Mouse (Mus musculus) MEL (cell line): Measurements from ENCODE around the gene Frmd6. TPM values are rescaled to one million over a fixed set of nuclear protein-coding genes. Genes with fewer than 3 reads are reported as not detected.

ENCODE experiments used
- DNase-seq: peaks from one replicate; pipeline ENCODE4 v3.0.0; 2011; ENCODE audit warnings: low read depth, low spot score
- H3K27ac ChIP-seq: 2 replicates; pipeline ENCODE4 v1.5.1; 2012; ENCODE audit warnings: low read depth, mild to moderate bottlenecking, control low read depth, low read length, moderate library complexity; ENCODE audit not compliant: control insufficient read depth
- H3K27me3 ChIP-seq, 2 experiments: fragments of 150-350 bp in 1 of 2; sonication (generic) in 1 of 2; 2 replicates each; pipeline ENCODE4 v1.6.1; 2012; ENCODE audit warnings: low read length in 2 of 2, mild to moderate bottlenecking in 2 of 2, improper control_type of control experiment in 1 of 2, moderate library complexity in 1 of 2; ENCODE audit not compliant: insufficient read depth in 2 of 2, control insufficient read depth in 1 of 2
- H3K36me3 ChIP-seq, 2 experiments: 2 replicates each; pipeline ENCODE4 v1.6.1; 2012 to 2014; ENCODE audit warnings: low read length in 2 of 2, improper control_type of control experiment in 1 of 2, inconsistent platforms in 1 of 2, mild to moderate bottlenecking in 1 of 2; ENCODE audit not compliant: insufficient read depth in 2 of 2, control insufficient read depth in 1 of 2
- H3K4me1 ChIP-seq, 2 experiments: fragments of 150-350 bp in 1 of 2; sonication (generic) in 1 of 2; 2 replicates each; pipeline ENCODE4 v1.6.1; 2012; ENCODE audit warnings: low read length in 2 of 2, improper control_type of control experiment in 1 of 2, mild to moderate bottlenecking in 1 of 2; ENCODE audit not compliant: insufficient read depth in 2 of 2, control insufficient read depth in 1 of 2
- H3K4me3 ChIP-seq, 2 experiments: fragments of 150-350 bp in 1 of 2; sonication (generic) in 1 of 2; 2 replicates each; pipeline ENCODE4 v1.5.1; 2012; ENCODE audit warnings: low read depth in 2 of 2, low read length in 2 of 2, mild to moderate bottlenecking in 2 of 2, moderate library complexity in 2 of 2, control low read depth in 1 of 2, improper control_type of control experiment in 1 of 2; ENCODE audit not compliant: control insufficient read depth in 1 of 2, insufficient read depth in 1 of 2
- H3K79me2 ChIP-seq: 2 replicates; pipeline ENCODE4 v1.6.1; 2012; ENCODE audit warnings: mild to moderate bottlenecking, low read length, moderate library complexity; ENCODE audit not compliant: control insufficient read depth, poor library complexity, insufficient read depth
- H3K9ac ChIP-seq: 2 replicates; pipeline ENCODE4 v1.6.1; 2012; ENCODE audit warnings: low read depth, mild to moderate bottlenecking, control low read depth, low read length, moderate library complexity; ENCODE audit not compliant: control insufficient read depth, poor library complexity, severe bottlenecking
- H3K9me3 ChIP-seq: fragments of 150-350 bp; sonication (generic); replicated peaks from 2 replicates; pipeline ENCODE4 v1.6.1; 2012; ENCODE audit warnings: mild to moderate bottlenecking, low read length, improper control_type of control experiment, moderate library complexity; ENCODE audit not compliant: insufficient read depth
- CHD2 ChIP-seq: IDR thresholded peaks from 2 replicates; pipeline ENCODE4 v1.6.1; 2011; ENCODE audit warnings: low read length, improper control_type of control experiment
- E2F4 ChIP-seq: IDR thresholded peaks from 2 replicates; pipeline ENCODE4 v1.6.1; 2011; ENCODE audit warnings: low read depth, low read length, improper control_type of control experiment, borderline replicate concordance
- GATA1 ChIP-seq: IDR thresholded peaks from 2 replicates; pipeline ENCODE4 v1.6.1; 2011; ENCODE audit warnings: low read depth, low read length, improper control_type of control experiment
- JUND ChIP-seq: IDR thresholded peaks from 2 replicates; pipeline ENCODE4 v1.6.1; 2011; ENCODE audit warnings: low read depth, mild to moderate bottlenecking, improper control_type of control experiment, low read length
- KAT2A ChIP-seq: conservative IDR thresholded peaks from 2 replicates; pipeline ENCODE4 v1.6.1; 2012; ENCODE audit warnings: low read depth, low read length, improper control_type of control experiment, inconsistent platforms
- MAFK ChIP-seq: IDR thresholded peaks from 2 replicates; pipeline ENCODE4 v1.6.1; 2011; ENCODE audit warnings: low read depth, mild to moderate bottlenecking, low read length, improper control_type of control experiment, borderline replicate concordance
- MAX ChIP-seq: IDR thresholded peaks from 2 replicates; pipeline ENCODE4 v1.6.1; 2011; ENCODE audit warnings: low read length, improper control_type of control experiment
- MAZ ChIP-seq: IDR thresholded peaks from 2 replicates; pipeline ENCODE4 v1.6.1; 2012; ENCODE audit warnings: low read depth, mild to moderate bottlenecking, inconsistent platforms, low read length, improper control_type of control experiment
- MEF2A ChIP-seq: IDR thresholded peaks from 2 replicates; pipeline ENCODE4 v1.6.1; 2014; ENCODE audit warnings: low read depth, mild to moderate bottlenecking, inconsistent platforms, low read length, improper control_type of control experiment; ENCODE audit not compliant: poor library complexity, insufficient replicate concordance, severe bottlenecking; ENCODE audit errors: extremely low read depth
- MXI1 ChIP-seq: IDR thresholded peaks from 2 replicates; pipeline ENCODE4 v1.6.1; 2011; ENCODE audit warnings: mild to moderate bottlenecking, low read depth, low read length, improper control_type of control experiment
- MYB ChIP-seq: IDR thresholded peaks from 2 replicates; pipeline ENCODE4 v1.6.1; 2011; ENCODE audit warnings: mild to moderate bottlenecking, low read depth, low read length, improper control_type of control experiment
- MYC ChIP-seq: IDR thresholded peaks from 2 replicates; pipeline ENCODE4 v1.6.1; 2011; ENCODE audit warnings: low read depth, mild to moderate bottlenecking, low read length, improper control_type of control experiment, moderate library complexity
- NRF1 ChIP-seq: IDR thresholded peaks from 2 replicates; pipeline ENCODE4 v1.6.1; 2014; ENCODE audit warnings: low read depth, mild to moderate bottlenecking, inconsistent platforms, low read length, improper control_type of control experiment, moderate library complexity; ENCODE audit not compliant: poor library complexity, insufficient read depth, severe bottlenecking
- SMC3 ChIP-seq: IDR thresholded peaks from 2 replicates; pipeline ENCODE4 v1.6.1; 2011; ENCODE audit warnings: low read depth, low read length, improper control_type of control experiment
- TBP ChIP-seq: IDR thresholded peaks from 2 replicates; pipeline ENCODE4 v1.8.0; 2011; ENCODE audit warnings: low read depth, low read length, improper control_type of control experiment
- USF2 ChIP-seq, 2 experiments: IDR thresholded peaks; 2 replicates each; pipeline ENCODE4 v1.6.1; 2011 to 2012; ENCODE audit warnings: improper control_type of control experiment in 2 of 2, low read length in 2 of 2, borderline replicate concordance in 1 of 2, inconsistent platforms in 1 of 2, low read depth in 1 of 2, mild to moderate bottlenecking in 1 of 2; ENCODE audit not compliant: insufficient read depth in 1 of 2
- ZMIZ1 ChIP-seq: IDR thresholded peaks from 2 replicates; pipeline ENCODE4 v1.6.1; 2012; ENCODE audit warnings: low read depth, mild to moderate bottlenecking, inconsistent platforms, low read length, improper control_type of control experiment, moderate library complexity
- ZNF384 ChIP-seq: IDR thresholded peaks from 2 replicates; pipeline ENCODE4 v1.6.1; 2012; ENCODE audit warnings: low read depth, mild to moderate bottlenecking, inconsistent platforms, low read length, improper control_type of control experiment
- polyA plus RNA-seq, 2 experiments: library from polyadenylated mRNA; stranded (reverse) in 1 of 2; unstranded in 1 of 2; fragments of >175 nt in 1 of 2; fragments of >200 nt in 1 of 2; gene quantifications; 2 replicates each; pipeline versions ENCODE4 v1.2.1 to v1.2.4; 2012; ENCODE audit warnings: low replicate concordance in 2 of 2, low read depth in 1 of 2; ENCODE audit not compliant: insufficient read length in 2 of 2, insufficient read depth in 1 of 2, missing spikeins in 1 of 2
- total RNA-seq: library from RNA; depleted of rRNA; stranded (reverse); fragments of 300-350 nt; gene quantifications from 2 replicates; pipeline ENCODE4 v1.2.3, GENCODE M21; 2012

The Frmd6 gene
- total and polyA plus RNA-seq, 3 experiments, result 3.7 to 5.0 TPM; not detected in 1

- Histone ChIP-seq H3K9me3 (no peaks in the 10 kb centered on the region), H3K4me1 (no peaks in the 10 kb centered on the region), H3K4me3 (no peak overlapping the region), H3K36me3 (no peaks in the 10 kb centered on the region), H3K27me3 (no peaks in the 10 kb centered on the region), H3K9ac (no peak overlapping the region), H3K27ac (no peak overlapping the region), H3K79me2 (no peaks in the 10 kb centered on the region)
- DNase-seq, result no peak
- no peak for TF ChIP-seq MAX
- TF ChIP-seq ZMIZ1, result no peak
- no peak for TF ChIP-seq USF2 (IDR thresholded peaks at IDR 0.05; ENCODE audit: borderline replicate concordance in 1 of 2, insufficient read depth in 1 of 2, low read depth in 1 of 2, low read length in 2 of 2)
- no peak for TF ChIP-seq ZNF384
- TF ChIP-seq GATA1, result no peak
- no peak for TF ChIP-seq KAT2A
- no peak for TF ChIP-seq MYC
- no peak for TF ChIP-seq TBP
- no peak for TF ChIP-seq MAZ
Measured at GRCm38 (mm10) chr12:70904471-70904870, 79.2 kb downstream of the Frmd6 start.

- Histone ChIP-seq H3K27ac (no peak overlapping the region), H3K79me2 (no peaks in the 10 kb centered on the region), H3K4me1 (peaks cover 0 to 5% of the 10 kb centered on the region in 2 experiments; a peak in 1 of 4 replicates), H3K27me3 (no peaks in the 10 kb centered on the region), H3K9me3 (no peaks in the 10 kb centered on the region), H3K4me3 (no peak overlapping the region), H3K36me3 (no peaks in the 10 kb centered on the region), H3K9ac (no peak overlapping the region)
- TF ChIP-seq USF2 (IDR thresholded peaks at IDR 0.05; ENCODE audit: borderline replicate concordance in 1 of 2, insufficient read depth in 1 of 2, low read depth in 1 of 2, low read length in 2 of 2) (no peak), NRF1 (no peak)
- no peak for DNase-seq
Measured at GRCm38 (mm10) chr12:70906867-70907266, 81.6 kb downstream of the Frmd6 start.

- peaks cover 0 to 8% of the 10 kb centered on the region in 2 experiments; a peak in 1 of 4 replicates for H3K4me1 ChIP-seq
- H3K79me2 ChIP-seq, result no peaks in the 10 kb centered on the region
- H3K27ac ChIP-seq, result no peak overlapping the region
- H3K9ac ChIP-seq, result no peak overlapping the region
- no peak for DNase-seq
- H3K9me3 ChIP-seq, result no peaks in the 10 kb centered on the region
- H3K36me3 ChIP-seq, result no peaks in the 10 kb centered on the region
- no peak for TF ChIP-seq ZMIZ1
- no peak for TF ChIP-seq MYB
- TF ChIP-seq SMC3, result no peak
- no peak for TF ChIP-seq MEF2A
- TF ChIP-seq CHD2, result no peak
- no peak for TF ChIP-seq MAFK
- no peak for TF ChIP-seq ZNF384
- no peak for TF ChIP-seq MXI1
- TF ChIP-seq JUND, result no peak
- TF ChIP-seq MAX, result no peak
- TF ChIP-seq E2F4, result no peak
- no peak for TF ChIP-seq KAT2A
- no peaks in the 10 kb centered on the region for H3K27me3 ChIP-seq
- H3K4me3 ChIP-seq, result no peak overlapping the region
Measured at GRCm38 (mm10) chr12:70907651-70908050, 82.3 kb downstream of the Frmd6 start.
